8 mouse cellular contexts compared by ENCODE assay signal in the genomic region with DNA sequence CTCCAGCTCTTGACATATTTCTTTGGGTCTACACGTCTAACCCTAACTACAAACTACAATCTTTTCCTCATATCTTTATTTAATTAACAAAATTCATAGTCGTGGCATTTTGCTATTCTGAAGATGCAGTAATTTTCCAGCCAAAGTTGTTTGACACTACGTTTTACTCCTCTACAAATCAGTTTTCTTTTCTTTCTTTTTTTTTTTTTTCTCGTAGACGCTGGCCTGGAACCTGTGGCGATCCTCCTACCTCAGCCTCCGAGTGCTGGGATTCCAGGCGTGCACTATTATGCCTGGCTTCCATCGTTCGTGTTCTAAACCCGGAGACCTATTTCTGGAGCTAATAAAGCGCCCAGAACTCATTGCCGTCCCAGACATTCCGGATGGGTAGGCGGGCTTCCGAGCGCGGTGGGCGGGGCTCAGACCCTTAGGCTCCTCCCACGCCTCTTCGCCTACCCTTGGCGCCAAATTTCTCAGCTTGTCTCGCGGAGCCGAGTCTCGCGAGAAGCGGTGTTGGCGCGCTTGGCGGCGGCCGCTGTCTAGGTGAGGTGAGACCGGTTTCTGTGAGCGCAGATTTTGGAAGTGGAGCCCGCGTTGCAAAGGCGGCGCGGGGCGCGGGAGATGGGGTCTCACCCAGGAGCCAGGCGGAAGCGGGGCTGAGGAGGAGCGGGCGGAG. TPM values are rescaled to one million over a fixed set of nuclear protein-coding genes. Genes with fewer than 3 reads are reported as not detected.
DNase-seq lines count a peak whose midpoint lies in the region; ATAC-seq lines count a peak whose summit lies in the region.

A gene (plus strand): TSS at position 477 of the 676 bp plus-strand sequence.

- no peak within 1 kb of the TSS for H3K27ac ChIP-seq in brown adipose tissue, adult 24 weeks (replicated peaks; ENCODE audit: low read depth, low read length)
- H3K27ac ChIP-seq in heart, embryonic 13.5 days (replicated peaks), result peak within 1 kb of the TSS; percentile 91
- peak within 1 kb of the TSS; percentile 93 for H3K27ac ChIP-seq in liver, embryonic 12.5 days
- H3K27ac ChIP-seq in stomach, embryonic 15.5 days, result peak within 1 kb of the TSS; percentile 93

- peak within 1 kb of the TSS; percentile 79 for H3K4me2 ChIP-seq in heart, embryonic 13.5 days
- peak within 1 kb of the TSS; percentile 82 for H3K4me2 ChIP-seq in liver, embryonic 12.5 days
- peak within 1 kb of the TSS; percentile 67 for H3K4me2 ChIP-seq in stomach, embryonic 15.5 days

- peak within 1 kb of the TSS; percentile 98 for H3K9ac ChIP-seq in heart, embryonic 13.5 days
- peak within 1 kb of the TSS; percentile 97 for H3K9ac ChIP-seq in liver, embryonic 12.5 days
- peak within 1 kb of the TSS; percentile 96 for H3K9ac ChIP-seq in stomach, embryonic 15.5 days

- no peaks in the 10 kb centered on the region for H3K9me3 ChIP-seq in heart, embryonic 13.5 days
- H3K9me3 ChIP-seq in liver, embryonic 12.5 days (replicated peaks), result no peaks in the 10 kb centered on the region
- H3K9me3 ChIP-seq in stomach, embryonic 15.5 days, result no peaks in the 10 kb centered on the region

- peak; percentile 98 for DNase-seq in CD4-positive, CD25-positive, alpha-beta regulatory T cell, adult 2 months (ENCODE audit: low read depth, low spot score)
- peak; percentile 45 for DNase-seq in fat pad, adult 2 months (ENCODE audit: extremely low read depth, low read depth, low spot score)
- peak; percentile 98 for DNase-seq in kidney, postnatal 10 days
- peak; percentile 92 to 95 for DNase-seq in natural killer cell, adult 2 months (ENCODE audit: low spot score in 2 of 2)

- H3K27me3 ChIP-seq in heart, embryonic 13.5 days (replicated peaks), result no peaks in the 10 kb centered on the region
- H3K27me3 ChIP-seq in liver, embryonic 12.5 days (replicated peaks), result no peaks in the 10 kb centered on the region
- H3K27me3 ChIP-seq in stomach, embryonic 15.5 days (replicated peaks), result no peaks in the 10 kb centered on the region

- ATAC-seq in heart, embryonic 13.5 days (ENCODE audit: extremely low read depth, insufficient number of reproducible peaks, low FRiP score, low TSS enrichment), result peak; percentile 80
- ATAC-seq in liver, embryonic 12.5 days, result peak; percentile 88
- ATAC-seq in stomach, embryonic 15.5 days (ENCODE audit: insufficient read depth, low FRiP score, low read depth), result peak; percentile 94

- H3K4me1 ChIP-seq in brown adipose tissue, adult 24 weeks (ENCODE audit: control insufficient read depth, insufficient read depth, insufficient read length, low read length), result 0 out of 2 replicates have a peak, but pooled peaks cover 2% of the 10 kb centered on the region
- peaks cover 12% of the 10 kb centered on the region for H3K4me1 ChIP-seq in heart, embryonic 13.5 days
- peaks cover 35% of the 10 kb centered on the region for H3K4me1 ChIP-seq in liver, embryonic 12.5 days
- peaks cover 9% of the 10 kb centered on the region; the same call in 1 of the 2 replicates for H3K4me1 ChIP-seq in stomach, embryonic 15.5 days

- peak within 1 kb of the TSS; percentile 81 for H3K4me3 ChIP-seq in brown adipose tissue, adult 24 weeks (ENCODE audit: insufficient read depth, low read depth, low read length)
- peak within 1 kb of the TSS; percentile 78 for H3K4me3 ChIP-seq in heart, embryonic 13.5 days
- peak within 1 kb of the TSS; percentile 94 for H3K4me3 ChIP-seq in liver, embryonic 12.5 days
- H3K4me3 ChIP-seq in stomach, embryonic 15.5 days (replicated peaks), result peak within 1 kb of the TSS; percentile 90

- WGBS in heart, embryonic 13.5 days, result 2% methylated on average over 46 of the region's 46 CpGs
- WGBS in liver, embryonic 12.5 days (ENCODE audit: insufficient replicate concordance), result under 1% methylated on average over 46 of the region's 46 CpGs
- 2% methylated on average over 46 of the region's 46 CpGs for WGBS in stomach, embryonic 15.5 days

- H3K36me3 ChIP-seq in heart, embryonic 13.5 days, result 0 out of 2 replicates have a peak, but pooled peaks cover 11% of the 10 kb centered on the region
- peaks cover 29% of the 10 kb centered on the region for H3K36me3 ChIP-seq in liver, embryonic 12.5 days
- no peaks in the 10 kb centered on the region for H3K36me3 ChIP-seq in stomach, embryonic 15.5 days

RNA-seq across cellular contexts. Expression of the gene that starts here (rescaled TPM):
- 19.1 and 20.8 TPM in 2 replicates for polyA plus RNA-seq in brown adipose tissue, adult 24 weeks (2012; ENCODE audit: insufficient read depth, insufficient read length, missing spikeins)
- polyA plus RNA-seq in heart, embryonic 13.5 days (2015; fragmentation: Nextera tagmentation; extraction: Ambion mirVana), result 129 and 133 TPM in 2 replicates
- polyA plus RNA-seq in liver, embryonic 12.5 days (2016; fragmentation: Nextera tagmentation; extraction: Ambion mirVana), result 269 and 280 TPM in 2 replicates
- polyA plus RNA-seq in stomach, embryonic 15.5 days (2015; fragmentation: Nextera tagmentation; extraction: Ambion mirVana), result 182 and 194 TPM in 2 replicates

Comparison
In these comparisons a context has a peak if more than half of its experiments do, and no peak if none do; other contexts are left out.
1. DNase-seq: peak in every context shown above with its lines; median percentile 98 in CD4-positive, CD25-positive, alpha-beta regulatory T cell, adult 2 months; 98 in kidney, postnatal 10 days; 94 in natural killer cell, adult 2 months; 45 in fat pad, adult 2 months.